Mouse (Mus musculus): Measurements from ENCODE around the gene Slc17a7. TPM values are rescaled to one million over a fixed set of nuclear protein-coding genes. Genes with fewer than 3 reads are reported as not detected.
A peak's percentile ranks its signal among the peaks of the same experiment; 100 is the strongest.

Gene Slc17a7
- polyA plus RNA-seq, 1 experiment, result 0.58 TPM

GRCm38 (mm10) chr7:45129776-45130512 lies 33.8 kb upstream of the Slc17a7 start:
- TF ChIP-seq CTCF (IDR thresholded peaks at IDR 0.05; ENCODE audit: borderline replicate concordance, insufficient read depth, low read length) (no peak), POLR2A (IDR thresholded peaks at IDR 0.05; ENCODE audit: low read depth, low read length) (no peak)
- peak overlapping the region; percentile 95 for H3K27ac ChIP-seq (ENCODE audit: insufficient read depth, low read length)
- H3K4me1 ChIP-seq (ENCODE audit: control insufficient read depth, insufficient read depth, low read length), result no peaks in the 10 kb centered on the region
- peak overlapping the region; percentile 45 for H3K4me3 ChIP-seq (ENCODE audit: insufficient read depth, low read length)

GRCm38 (mm10) chr7:45131850-45132249 lies 31.9 kb upstream of the Slc17a7 start:
- H3K4me3 ChIP-seq (ENCODE audit: insufficient read depth, low read length), result no peak overlapping the region
- H3K4me1 ChIP-seq (ENCODE audit: control insufficient read depth, insufficient read depth, low read length), result no peaks in the 10 kb centered on the region
- H3K27ac ChIP-seq (ENCODE audit: insufficient read depth, low read length), result no peak overlapping the region
- no peak for TF ChIP-seq POLR2A (IDR thresholded peaks at IDR 0.05; ENCODE audit: low read depth, low read length)

GRCm38 (mm10) chr7:45133446-45134159 lies 30.1 kb upstream of the Slc17a7 start:
- Histone ChIP-seq H3K27ac (ENCODE audit: insufficient read depth, low read length) (no peak overlapping the region), H3K4me1 (ENCODE audit: control insufficient read depth, insufficient read depth, low read length) (no peaks in the 10 kb centered on the region)
- no peak for TF ChIP-seq POLR2A (IDR thresholded peaks at IDR 0.05; ENCODE audit: low read depth, low read length)
- TF ChIP-seq CTCF (IDR thresholded peaks at IDR 0.05; ENCODE audit: borderline replicate concordance, insufficient read depth, low read length), result no peak

GRCm38 (mm10) chr7:45134544-45135026 lies 29.2 kb upstream of the Slc17a7 start:
- Histone ChIP-seq H3K27ac (ENCODE audit: insufficient read depth, low read length) (no peak overlapping the region), H3K4me3 (ENCODE audit: insufficient read depth, low read length) (no peak overlapping the region), H3K4me1 (ENCODE audit: control insufficient read depth, insufficient read depth, low read length) (no peaks in the 10 kb centered on the region)
- TF ChIP-seq CTCF (IDR thresholded peaks at IDR 0.05; ENCODE audit: borderline replicate concordance, insufficient read depth, low read length), result no peak

More at GRCm38 (mm10) chr7:45133446-45134159, 30.1 kb upstream of the Slc17a7 start:
- no peak overlapping the region for H3K4me3 ChIP-seq (ENCODE audit: insufficient read depth, low read length)

GRCm38 (mm10) chr7:45135370-45135769 lies 28.4 kb upstream of the Slc17a7 start:
- no peak for TF ChIP-seq CTCF (IDR thresholded peaks at IDR 0.05; ENCODE audit: borderline replicate concordance, insufficient read depth, low read length)
- TF ChIP-seq POLR2A (IDR thresholded peaks at IDR 0.05; ENCODE audit: low read depth, low read length), result no peak
- H3K4me3 ChIP-seq (ENCODE audit: insufficient read depth, low read length), result no peak overlapping the region
- no peak overlapping the region for H3K27ac ChIP-seq (ENCODE audit: insufficient read depth, low read length)
- H3K4me1 ChIP-seq (ENCODE audit: control insufficient read depth, insufficient read depth, low read length), result no peaks in the 10 kb centered on the region

- H3K4me3 ChIP-seq (ENCODE audit: insufficient read depth, low read length), result peak within 1 kb of the TSS; percentile 45
- TF ChIP-seq CTCF (IDR thresholded peaks at IDR 0.05; ENCODE audit: borderline replicate concordance, insufficient read depth, low read length) (peak; percentile 86), POLR2A (IDR thresholded peaks at IDR 0.05; ENCODE audit: low read depth, low read length) (peak; percentile 69)
- no peaks in the 10 kb centered on the region for H3K4me1 ChIP-seq (ENCODE audit: control insufficient read depth, insufficient read depth, low read length)
- no peak within 1 kb of the TSS for H3K27ac ChIP-seq (ENCODE audit: insufficient read depth, low read length)
Measured at GRCm38 (mm10) chr7:45135993-45136567, 27.7 kb upstream of the Slc17a7 start, which contains the start of the genes Gm45713 and Flt3l. Gene Gm45713 (minus strand): TSS chr7:45136231. Gene Flt3l (minus strand): TSS chr7:45136432.

GRCm38 (mm10) chr7:45137171-45138006 lies 26.4 kb upstream of the Slc17a7 start:
- TF ChIP-seq CTCF (IDR thresholded peaks at IDR 0.05; ENCODE audit: borderline replicate concordance, insufficient read depth, low read length) (no peak), POLR2A (IDR thresholded peaks at IDR 0.05; ENCODE audit: low read depth, low read length) (no peak)
- Histone ChIP-seq H3K4me3 (ENCODE audit: insufficient read depth, low read length) (no peak overlapping the region), H3K4me1 (ENCODE audit: control insufficient read depth, insufficient read depth, low read length) (no peaks in the 10 kb centered on the region), H3K27ac (ENCODE audit: insufficient read depth, low read length) (no peak overlapping the region)

- no peak for TF ChIP-seq POLR2A (IDR thresholded peaks at IDR 0.05; ENCODE audit: low read depth, low read length)
- TF ChIP-seq CTCF (IDR thresholded peaks at IDR 0.05; ENCODE audit: borderline replicate concordance, insufficient read depth, low read length), result no peak
- no peak overlapping the region for H3K4me3 ChIP-seq (ENCODE audit: insufficient read depth, low read length)
- H3K27ac ChIP-seq (ENCODE audit: insufficient read depth, low read length), result no peak overlapping the region
- no peaks in the 10 kb centered on the region for H3K4me1 ChIP-seq (ENCODE audit: control insufficient read depth, insufficient read depth, low read length)
Measured at GRCm38 (mm10) chr7:45138403-45138802, 25.3 kb upstream of the Slc17a7 start.
